Mouse (Mus musculus) hindbrain, embryonic 12.5 days (tissue): ENCODE measurements at regions not wholly inside any gene's neighbourhood (a gene's known extent, or its start where the extent isn't known, plus 50 kb on each side); places are given as distances from the start of the nearest gene placed in this dataset.

ENCODE experiments used
- ATAC-seq: fragments of 200-750 bp; cut with Nextera tagmentation; 2 replicates; pipeline ENCODE4 v1.8.0; 2017; ENCODE audit warnings: moderate TSS enrichment; ENCODE audit not compliant: low FRiP score
- H3K27ac ChIP-seq: fragments of 300-500 bp; sonication (generic); 2 replicates; pipeline ENCODE4 v1.5.1; 2016; ENCODE audit warnings: mild to moderate bottlenecking
- H3K27me3 ChIP-seq: fragments of 300-500 bp; sonication (generic); 2 replicates; pipeline ENCODE4 v1.6.1; 2016; ENCODE audit warnings: mild to moderate bottlenecking
- H3K36me3 ChIP-seq: fragments of 300-500 bp; sonication (generic); 2 replicates; pipeline ENCODE4 v1.6.1; 2016; ENCODE audit warnings: mild to moderate bottlenecking
- H3K4me1 ChIP-seq: fragments of 300-500 bp; sonication (generic); 2 replicates; pipeline ENCODE4 v1.6.1; 2016
- H3K4me2 ChIP-seq: fragments of 300-500 bp; sonication (generic); replicated peaks from 2 replicates; pipeline ENCODE4 v1.6.1; 2016; ENCODE audit warnings: mild to moderate bottlenecking
- H3K4me3 ChIP-seq: fragments of 300-500 bp; sonication (generic); 2 replicates; pipeline ENCODE4 v1.5.1; 2016; ENCODE audit warnings: mild to moderate bottlenecking
- H3K9ac ChIP-seq: fragments of 300-500 bp; sonication (generic); 2 replicates; pipeline ENCODE4 v1.6.1; 2016; ENCODE audit warnings: mild to moderate bottlenecking, moderate library complexity
- H3K9me3 ChIP-seq: fragments of 300-500 bp; sonication (generic); replicated peaks from 2 replicates; pipeline ENCODE4 v1.6.1; 2016; ENCODE audit warnings: mild to moderate bottlenecking
- WGBS: fragments of 180-500 bp; shearing (Covaris S2); methylation state at CpG from one replicate; pipeline ENCODE4 v1.1.7; 2016; 5-methylcytosine and 5-hydroxymethylcytosine counted together

DNA sequence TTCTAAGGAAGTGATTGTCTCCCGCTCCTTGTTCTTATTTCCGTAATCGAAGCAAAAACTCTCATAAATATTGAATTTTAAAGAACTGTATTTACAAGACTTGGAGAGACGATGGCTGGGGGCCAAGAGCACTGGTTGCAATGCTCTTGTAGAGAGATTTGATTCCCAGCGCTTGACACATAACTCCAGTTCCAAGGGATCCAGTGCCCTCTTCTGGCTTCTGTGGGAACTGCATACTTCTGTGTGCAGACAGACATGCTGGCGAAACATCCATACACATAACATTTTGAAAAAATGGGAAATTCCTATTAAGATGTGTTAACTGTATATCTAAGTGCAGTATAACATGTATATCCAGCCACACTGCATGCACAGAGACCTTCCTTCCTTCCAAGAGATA, 266.3 kb downstream of the Pax3 start:
- no peak overlapping the region for H3K27ac ChIP-seq
- no peak for ATAC-seq
- no peak overlapping the region for H3K4me3 ChIP-seq
- 90% methylated on average over 6 of the region's 6 CpGs for WGBS
- H3K9me3 ChIP-seq = no peaks in the 10 kb centered on the region
- H3K27me3 ChIP-seq = no peaks in the 10 kb centered on the region
- H3K9ac ChIP-seq = no peak overlapping the region
- peaks cover 6% of the 10 kb centered on the region for H3K4me1 ChIP-seq
- no peaks in the 10 kb centered on the region for H3K36me3 ChIP-seq
- H3K4me2 ChIP-seq = no peak overlapping the region

DNA sequence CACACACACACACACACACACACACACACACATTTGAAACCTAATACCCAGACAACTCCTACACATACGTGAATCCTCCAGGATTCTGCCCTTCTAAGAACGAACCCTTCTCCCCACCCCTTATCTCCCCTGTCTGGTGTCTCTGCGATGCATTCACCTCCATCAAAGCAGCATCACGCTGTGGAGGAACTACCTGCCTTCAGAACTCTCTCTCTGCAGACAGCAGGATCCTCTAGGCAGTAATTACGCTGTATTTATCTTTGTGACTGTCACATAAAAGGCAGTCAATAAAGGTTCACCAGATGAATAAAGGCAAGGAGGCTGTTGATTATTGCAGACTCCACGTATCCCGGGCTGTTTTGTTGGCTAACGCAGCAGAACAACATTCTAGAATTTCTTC, 267.4 kb downstream of the Pax3 start:
- no peaks in the 10 kb centered on the region for H3K27me3 ChIP-seq
- no peak overlapping the region for H3K4me2 ChIP-seq
- H3K27ac ChIP-seq = no peak overlapping the region
- 48% methylated on average over 8 of the region's 8 CpGs for WGBS
- no peak for ATAC-seq
- H3K36me3 ChIP-seq = no peaks in the 10 kb centered on the region
- H3K9me3 ChIP-seq = no peaks in the 10 kb centered on the region
- H3K9ac ChIP-seq = no peak overlapping the region
- no peak overlapping the region for H3K4me3 ChIP-seq
- H3K4me1 ChIP-seq = peaks cover 6% of the 10 kb centered on the region

DNA sequence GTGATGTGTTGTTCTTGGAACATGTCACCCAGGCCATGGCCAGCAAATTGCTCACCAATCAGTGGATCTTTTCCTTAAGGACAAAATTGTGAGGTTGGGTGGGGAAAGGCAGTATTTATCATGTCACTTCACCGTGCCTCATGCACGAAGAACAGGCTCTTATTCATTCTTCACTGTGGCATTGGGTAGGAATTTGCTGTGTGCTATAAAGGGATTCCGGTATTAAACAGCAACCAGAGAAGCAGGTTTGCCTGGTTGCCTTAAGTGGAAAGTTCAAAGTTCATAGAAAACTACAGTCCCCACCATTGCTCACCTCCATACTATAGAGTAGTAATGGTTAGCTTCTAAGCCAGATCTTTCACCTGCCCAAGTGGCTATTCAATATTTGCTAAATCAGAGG, 270.8 kb downstream of the Pax3 start:
- WGBS = 88% methylated on average over 3 of the region's 3 CpGs
- H3K36me3 ChIP-seq = no peaks in the 10 kb centered on the region
- no peak overlapping the region for H3K4me2 ChIP-seq
- no peaks in the 10 kb centered on the region for H3K9me3 ChIP-seq
- ATAC-seq = no peak
- peaks cover 6% of the 10 kb centered on the region for H3K4me1 ChIP-seq
- no peak overlapping the region for H3K9ac ChIP-seq
- H3K27me3 ChIP-seq = no peaks in the 10 kb centered on the region
- H3K27ac ChIP-seq = no peak overlapping the region
- no peak overlapping the region for H3K4me3 ChIP-seq

DNA sequence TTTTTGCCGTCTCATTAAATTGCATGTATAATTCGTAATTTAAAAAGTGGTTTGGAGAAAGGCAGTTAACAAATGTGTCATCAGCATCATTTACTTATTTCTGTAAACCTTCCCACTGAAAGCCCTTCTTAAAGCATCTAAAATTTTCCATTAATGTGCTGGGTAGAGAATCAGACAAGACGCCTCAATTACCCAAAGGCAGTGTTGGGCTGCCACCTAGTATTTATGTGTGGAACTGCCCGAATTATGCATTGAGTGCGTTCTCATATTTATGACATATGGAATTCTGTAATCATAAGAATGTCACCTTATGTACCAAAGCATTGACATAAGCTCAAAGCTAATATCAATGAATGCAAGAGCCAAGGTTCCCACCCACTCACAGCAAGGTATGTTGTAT, 300.7 kb downstream of the Pax3 start:
- Histone ChIP-seq H3K4me3 (no peak overlapping the region), H3K36me3 (no peaks in the 10 kb centered on the region), H3K9ac (no peak overlapping the region), H3K4me2 (no peak overlapping the region), H3K9me3 (no peaks in the 10 kb centered on the region), H3K4me1 (no peaks in the 10 kb centered on the region), H3K27ac (no peak overlapping the region), H3K27me3 (no peaks in the 10 kb centered on the region)
- 58% methylated on average over 5 of the region's 5 CpGs for WGBS
- ATAC-seq = no peak

DNA sequence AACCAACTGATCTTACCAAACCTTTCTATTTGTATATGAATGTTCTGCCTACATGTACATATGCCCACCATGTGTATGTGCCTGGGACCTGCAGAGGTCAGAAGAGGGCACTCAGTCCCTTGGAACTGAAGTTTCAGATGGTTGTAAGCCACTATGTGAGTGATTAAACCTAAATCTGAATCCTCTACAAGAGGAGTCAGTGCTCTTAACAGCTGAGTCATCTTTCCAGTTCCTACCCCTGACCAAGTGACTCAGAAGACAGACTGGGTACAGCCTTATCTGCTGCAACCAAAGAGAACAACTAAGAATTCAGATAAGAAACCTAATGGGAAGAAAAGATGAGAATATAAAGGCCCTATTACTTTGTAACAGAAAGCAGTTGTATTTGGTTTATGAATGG, 317.9 kb downstream of the Pax3 start:
- H3K4me3 ChIP-seq = no peak overlapping the region
- H3K4me1 ChIP-seq = no peaks in the 10 kb centered on the region
- H3K9me3 ChIP-seq = no peaks in the 10 kb centered on the region
- ATAC-seq = no peak
- H3K27me3 ChIP-seq = no peaks in the 10 kb centered on the region
- H3K4me2 ChIP-seq = no peak overlapping the region
- H3K36me3 ChIP-seq = no peaks in the 10 kb centered on the region
- H3K27ac ChIP-seq = no peak overlapping the region
- no peak overlapping the region for H3K9ac ChIP-seq

DNA sequence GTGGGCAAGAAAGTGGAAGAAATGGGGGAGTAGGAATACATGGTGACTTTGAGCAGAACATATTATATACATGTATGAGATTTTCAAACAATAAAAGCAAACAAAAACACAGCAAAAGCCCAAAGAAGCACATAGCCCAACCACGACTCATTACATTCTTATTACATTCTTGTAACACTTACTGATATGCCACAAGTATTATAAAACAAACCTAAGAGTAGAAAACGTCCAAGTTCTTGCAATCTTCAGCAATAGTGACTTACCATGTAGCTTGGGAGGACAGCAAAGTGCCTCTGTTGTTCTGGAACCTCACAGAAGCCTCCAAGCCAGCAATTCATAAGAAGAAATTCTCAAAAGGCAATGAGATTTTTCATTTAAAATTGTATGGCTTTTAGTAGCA, 326.8 kb downstream of the Pax3 start:
- H3K27me3 ChIP-seq = no peaks in the 10 kb centered on the region
- H3K4me1 ChIP-seq = no peaks in the 10 kb centered on the region
- no peak overlapping the region for H3K4me2 ChIP-seq
- 73% methylated on average over 2 of the region's 2 CpGs for WGBS
- no peaks in the 10 kb centered on the region for H3K9me3 ChIP-seq
- H3K4me3 ChIP-seq = no peak overlapping the region
- no peak overlapping the region for H3K27ac ChIP-seq
- no peak for ATAC-seq
- H3K36me3 ChIP-seq = no peaks in the 10 kb centered on the region
- no peak overlapping the region for H3K9ac ChIP-seq

DNA sequence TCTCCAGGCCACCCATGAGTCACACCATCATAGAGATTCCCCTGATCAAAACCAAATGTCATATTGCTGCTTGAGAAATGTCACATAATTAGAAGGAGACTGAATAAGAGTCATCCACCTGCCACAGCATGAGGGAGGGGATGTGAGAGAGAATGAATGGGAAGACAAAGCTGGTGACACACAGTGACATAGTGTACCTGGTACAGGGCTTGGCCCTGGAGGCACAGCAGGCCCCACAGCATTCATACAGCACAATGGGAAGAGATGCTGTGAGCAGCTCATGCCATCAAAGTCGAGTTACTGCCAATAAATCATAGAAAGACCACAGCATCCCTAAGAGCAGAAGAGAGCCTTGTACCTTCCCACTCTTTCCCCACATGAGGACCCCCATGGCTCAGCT, 327.8 kb downstream of the Pax3 start:
- Histone ChIP-seq H3K4me3 (no peak overlapping the region), H3K27ac (no peak overlapping the region), H3K9ac (no peak overlapping the region), H3K27me3 (no peaks in the 10 kb centered on the region), H3K36me3 (no peaks in the 10 kb centered on the region), H3K9me3 (no peaks in the 10 kb centered on the region), H3K4me1 (no peaks in the 10 kb centered on the region), H3K4me2 (no peak overlapping the region)
- 31% methylated on average over 1 of the region's 1 CpGs for WGBS
- no peak for ATAC-seq

DNA sequence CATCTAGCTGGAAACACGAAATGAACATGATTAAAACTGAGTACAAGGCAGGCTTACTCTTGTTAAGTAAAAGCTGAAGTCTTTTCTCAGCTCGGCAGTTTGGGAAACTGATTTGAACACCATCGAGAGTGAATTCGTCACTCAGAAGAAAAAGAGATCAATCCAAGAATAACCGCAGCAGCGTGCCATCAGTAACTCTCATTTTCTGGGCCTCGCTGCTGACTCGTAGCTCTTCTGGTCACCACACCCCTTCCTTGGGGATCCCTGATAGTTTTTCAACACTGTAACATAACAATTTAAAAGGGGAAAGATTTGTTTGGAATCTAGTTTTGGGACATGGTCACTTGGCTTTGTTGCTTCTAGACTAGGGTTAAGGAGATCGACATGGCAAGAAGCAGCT, 337.0 kb downstream of the Pax3 start:
- no peaks in the 10 kb centered on the region for H3K4me1 ChIP-seq
- H3K9ac ChIP-seq = no peak overlapping the region
- no peak for ATAC-seq
- no peaks in the 10 kb centered on the region for H3K9me3 ChIP-seq
- H3K4me2 ChIP-seq = no peak overlapping the region
- WGBS = 88% methylated on average over 9 of the region's 9 CpGs
- H3K4me3 ChIP-seq = no peak overlapping the region
- H3K27me3 ChIP-seq = no peaks in the 10 kb centered on the region
- H3K27ac ChIP-seq = no peak overlapping the region
- no peaks in the 10 kb centered on the region for H3K36me3 ChIP-seq

DNA sequence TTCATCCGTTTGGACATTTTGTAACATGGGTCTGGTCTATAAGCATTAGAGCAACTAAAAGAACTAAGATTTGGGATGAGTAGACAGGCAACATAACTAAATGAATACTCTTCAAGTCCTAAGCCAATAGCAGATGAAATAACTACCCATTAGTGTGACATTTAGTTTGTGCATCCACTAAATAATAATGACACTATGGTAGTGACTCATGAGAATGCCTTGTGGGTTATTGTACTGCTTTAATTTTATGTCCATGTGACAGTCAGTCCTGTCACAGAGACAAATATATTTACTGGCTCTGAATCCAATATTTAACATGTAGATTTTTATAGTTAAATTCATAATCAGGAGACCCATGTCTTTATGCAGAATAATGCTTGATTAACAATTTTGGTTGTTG, 339.5 kb upstream of the Epha4 start:
- 88% methylated on average over 1 of the region's 1 CpGs for WGBS
- no peaks in the 10 kb centered on the region for H3K36me3 ChIP-seq

DNA sequence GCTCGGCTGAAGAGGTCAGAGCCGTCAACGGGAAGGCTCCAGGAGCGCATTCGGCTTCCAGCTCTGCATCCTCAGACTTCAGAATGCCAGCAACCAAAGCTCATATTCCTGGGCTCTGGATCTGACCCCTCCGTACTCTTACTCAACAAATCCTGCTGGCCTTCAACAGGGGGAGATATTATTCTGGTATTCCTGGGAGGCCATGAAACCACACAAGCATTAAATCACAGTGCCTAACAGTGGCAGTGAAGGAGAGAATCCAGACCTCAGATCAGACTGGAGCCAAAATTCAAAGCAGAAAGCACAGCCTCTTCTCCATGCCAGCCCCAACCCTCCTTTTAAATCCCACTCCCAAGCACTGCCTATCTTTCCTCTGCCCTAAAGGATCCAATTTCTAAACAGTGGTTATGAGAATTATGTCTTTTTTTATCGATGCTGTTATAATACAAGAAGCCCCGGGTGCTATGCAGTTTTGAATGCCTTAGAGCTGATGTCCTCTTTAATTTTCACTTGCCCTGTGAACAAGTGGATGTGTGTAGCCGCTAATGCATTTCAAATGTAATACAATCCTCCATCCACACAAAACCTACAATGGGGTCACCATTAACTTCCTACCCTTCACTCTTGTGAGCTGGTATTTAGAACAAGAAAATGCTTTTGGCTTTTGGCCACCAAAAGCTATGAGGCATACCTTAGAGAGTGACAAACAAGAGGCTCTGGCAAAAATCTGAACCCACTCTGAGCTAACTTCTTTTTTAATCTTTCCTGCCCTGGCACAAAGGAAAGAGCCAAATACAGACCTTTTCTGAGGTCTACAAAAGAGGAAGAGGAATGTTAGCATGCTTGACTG, 333.1 kb upstream of the Epha4 start:
- no peaks in the 10 kb centered on the region for H3K36me3 ChIP-seq
- no peaks in the 10 kb centered on the region for H3K9me3 ChIP-seq
- no peak overlapping the region for H3K4me3 ChIP-seq
- no peak overlapping the region for H3K9ac ChIP-seq
- ATAC-seq = no peak
- 70% methylated on average over 9 of the region's 9 CpGs for WGBS
- H3K4me2 ChIP-seq = no peak overlapping the region
- H3K27ac ChIP-seq = peak overlapping the region; percentile 8; the same call in 1 of the 2 replicates
- H3K4me1 ChIP-seq = peaks cover 16% of the 10 kb centered on the region
- H3K27me3 ChIP-seq = no peaks in the 10 kb centered on the region

More for the DNA sequence above, 339.5 kb upstream of the Epha4 start:
- Histone ChIP-seq H3K4me2 (no peak overlapping the region), H3K4me3 (no peak overlapping the region), H3K4me1 (no peaks in the 10 kb centered on the region), H3K9ac (no peak overlapping the region), H3K27ac (no peak overlapping the region), H3K9me3 (no peaks in the 10 kb centered on the region), H3K27me3 (no peaks in the 10 kb centered on the region)
- no peak for ATAC-seq

DNA sequence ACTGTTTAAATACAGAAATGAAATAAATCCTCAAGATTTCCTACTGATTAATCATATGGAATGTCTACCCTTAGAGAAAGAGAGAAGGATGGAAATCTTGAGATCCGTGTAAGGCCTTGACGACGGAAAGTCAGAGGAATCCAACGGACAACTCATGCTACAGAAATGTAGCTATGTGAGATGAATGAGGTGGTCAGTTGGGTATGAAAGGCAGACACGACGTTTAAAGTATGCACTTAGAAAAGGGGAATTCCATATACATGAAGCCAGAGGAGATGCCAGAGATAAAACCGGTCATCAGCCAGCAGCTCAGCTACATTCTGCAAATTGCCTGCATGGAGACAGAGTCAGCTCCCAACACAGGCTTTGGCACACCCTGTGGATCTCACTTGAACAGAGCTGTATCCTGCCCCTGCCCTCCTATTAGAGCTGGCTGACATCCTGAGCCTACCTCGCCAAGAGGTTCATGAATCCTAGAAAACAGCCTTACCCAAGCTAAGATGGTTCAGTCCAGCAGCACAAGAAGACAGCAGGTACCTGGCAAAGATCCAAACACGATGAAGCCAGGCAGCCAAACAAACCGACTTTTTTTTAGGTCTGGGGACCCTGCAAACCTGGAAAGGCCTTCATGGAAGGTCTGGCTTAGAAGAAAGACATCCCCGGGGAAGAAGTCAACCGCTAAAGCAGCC, 331.3 kb upstream of the Epha4 start:
- peaks cover 16% of the 10 kb centered on the region for H3K4me1 ChIP-seq
- no peak overlapping the region for H3K27ac ChIP-seq
- no peaks in the 10 kb centered on the region for H3K27me3 ChIP-seq
- 77% methylated on average over 12 of the region's 12 CpGs for WGBS
- ATAC-seq = no peak
- H3K4me3 ChIP-seq = no peak overlapping the region
- H3K36me3 ChIP-seq = no peaks in the 10 kb centered on the region
- H3K9me3 ChIP-seq = no peaks in the 10 kb centered on the region
- H3K9ac ChIP-seq = no peak overlapping the region
- no peak overlapping the region for H3K4me2 ChIP-seq

DNA sequence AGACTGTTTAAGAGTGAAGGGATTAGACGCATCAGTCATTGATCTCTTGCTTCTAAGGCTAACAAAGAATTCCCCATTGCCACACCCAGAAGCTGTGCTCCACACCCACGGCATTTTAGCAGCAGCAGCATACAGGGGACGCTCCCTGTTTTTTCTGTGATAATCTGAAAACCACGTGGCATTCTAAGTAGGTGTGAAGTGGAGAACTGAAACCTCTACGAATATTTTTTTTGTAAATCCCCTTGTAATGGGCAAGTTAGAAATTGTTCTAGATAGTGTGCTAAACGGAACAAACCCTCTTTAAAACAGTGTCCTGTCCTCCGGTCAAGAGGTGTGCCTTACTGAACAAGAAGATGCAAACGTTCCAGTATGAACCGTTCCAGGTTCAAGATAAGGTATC, 325.8 kb upstream of the Epha4 start:
- WGBS = 74% methylated on average over 9 of the region's 9 CpGs
- H3K36me3 ChIP-seq = no peaks in the 10 kb centered on the region
- H3K27ac ChIP-seq = no peak overlapping the region

DNA sequence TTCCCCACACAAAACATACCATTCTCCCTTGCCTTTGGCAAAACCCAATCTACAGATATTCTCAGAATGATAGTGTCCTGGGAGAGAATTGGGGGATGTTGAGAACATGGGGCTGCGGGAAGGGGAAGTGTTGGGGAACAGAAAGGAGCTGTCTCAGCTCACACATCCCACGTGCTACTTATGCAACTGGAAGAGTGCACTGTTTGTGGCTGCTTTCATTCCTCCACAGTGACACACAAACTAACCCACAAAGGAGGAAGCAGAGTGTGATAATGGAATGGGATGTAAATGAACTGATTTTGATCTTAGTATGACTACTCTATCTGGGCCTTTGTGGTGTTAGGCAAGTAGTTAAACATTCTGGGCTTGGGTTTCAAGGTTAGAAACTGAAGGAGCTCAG, 317.3 kb upstream of the Epha4 start:
- Histone ChIP-seq H3K9me3 (no peaks in the 10 kb centered on the region), H3K4me3 (no peak overlapping the region), H3K4me2 (no peak overlapping the region), H3K9ac (no peak overlapping the region), H3K27me3 (no peaks in the 10 kb centered on the region), H3K27ac (no peak overlapping the region), H3K4me1 (no peaks in the 10 kb centered on the region), H3K36me3 (no peaks in the 10 kb centered on the region)
- 69% methylated on average over 2 of the region's 2 CpGs for WGBS
- no peak for ATAC-seq

More for the DNA sequence above, 325.8 kb upstream of the Epha4 start:
- no peak overlapping the region for H3K4me3 ChIP-seq
- H3K9me3 ChIP-seq = no peaks in the 10 kb centered on the region
- no peak overlapping the region for H3K4me2 ChIP-seq
- no peak overlapping the region for H3K9ac ChIP-seq
- H3K27me3 ChIP-seq = no peaks in the 10 kb centered on the region
- no peak for ATAC-seq
- H3K4me1 ChIP-seq = no peaks in the 10 kb centered on the region
